Mouse (Mus musculus) activated CD4-positive, CD25-positive, alpha-beta regulatory T cell, adult 9 weeks (primary cell): ENCODE measurements around the gene Opn5. TPM values are rescaled to one million over a fixed set of nuclear protein-coding genes. Genes with fewer than 3 reads are reported as not detected.

Experiments used
- polyA plus RNA-seq: library from polyadenylated mRNA; unstranded; fragments of 100-300 nt; shearing (Covaris generic); gene quantifications from one replicate; pipeline ENCODE4 v1.2.1, GENCODE M21; 2017

The Opn5 gene
- not detected for polyA plus RNA-seq

GRCm38 (mm10) chr17:42611295-42611694, at the start of gene Opn5:
Gene Opn5, minus strand, starts transcription at chr17:42611395.

Other genes starting within 250 kb of the Opn5 start
- gene Adgrf4, start 80.9 kb upstream of the Opn5 start, polyA plus RNA-seq = not detected
- gene Adgrf2, start 130.8 kb upstream of the Opn5 start, polyA plus RNA-seq = not detected